Mouse (Mus musculus) liver, embryonic 12.5 days (tissue): ENCODE data around the gene Pcbp1. TPM values are rescaled to one million over a fixed set of nuclear protein-coding genes. Genes with fewer than 3 reads are reported as not detected.
"Not testable (repeated sequence)": the region's sequence is repeated elsewhere in the genome, so short reads cannot be mapped to it uniquely, and the experiment has no call there.

ENCODE experiments used
- ATAC-seq: fragments of 200-750 bp; cut with Nextera tagmentation; 2 replicates; pipeline ENCODE4 v1.8.0; 2017; ENCODE audit warnings: moderate number of reproducible peaks, mild to moderate bottlenecking, moderate library complexity
- H3K27ac ChIP-seq: fragments of 300-500 bp; sonication (generic); 2 replicates; pipeline ENCODE4 v1.5.1; 2016; ENCODE audit warnings: mild to moderate bottlenecking
- H3K27me3 ChIP-seq: fragments of 300-500 bp; sonication (generic); replicated peaks from 2 replicates; pipeline ENCODE4 v1.6.1; 2016; ENCODE audit warnings: mild to moderate bottlenecking, moderate library complexity
- H3K36me3 ChIP-seq: fragments of 300-500 bp; sonication (generic); 2 replicates; pipeline ENCODE4 v1.6.1; 2016; ENCODE audit warnings: mild to moderate bottlenecking, moderate library complexity
- H3K4me1 ChIP-seq: fragments of 300-500 bp; sonication (generic); 2 replicates; pipeline ENCODE4 v1.6.1; 2016
- H3K4me2 ChIP-seq: fragments of 300-500 bp; sonication (generic); 2 replicates; pipeline ENCODE4 v1.6.1; 2016; ENCODE audit warnings: mild to moderate bottlenecking, moderate library complexity
- H3K4me3 ChIP-seq: fragments of 300-500 bp; sonication (generic); 2 replicates; pipeline ENCODE4 v1.5.1; 2016; ENCODE audit warnings: mild to moderate bottlenecking, moderate library complexity
- H3K9ac ChIP-seq: fragments of 300-500 bp; sonication (generic); 2 replicates; pipeline ENCODE4 v1.6.1; 2016; ENCODE audit warnings: mild to moderate bottlenecking, moderate library complexity
- H3K9me3 ChIP-seq: fragments of 300-500 bp; sonication (generic); replicated peaks from 2 replicates; pipeline ENCODE4 v1.6.1; 2016; ENCODE audit warnings: mild to moderate bottlenecking, moderate library complexity
- WGBS: fragments of 180-500 bp; shearing (Covaris S2); methylation state at CpG from one replicate; pipeline ENCODE4 v1.1.7; 2016; ENCODE audit not compliant: insufficient replicate concordance; 5-methylcytosine and 5-hydroxymethylcytosine counted together
- polyA plus RNA-seq: library from polyadenylated mRNA; unstranded; fragments of >200 nt; fragmentation: Nextera tagmentation; extraction: Ambion mirVana; gene quantifications from 2 replicates; pipeline ENCODE4 v1.2.1, GENCODE M21; 2016

Gene Pcbp1
- polyA plus RNA-seq, 1 experiment from 2014 or later, result 465 TPM

DNA sequence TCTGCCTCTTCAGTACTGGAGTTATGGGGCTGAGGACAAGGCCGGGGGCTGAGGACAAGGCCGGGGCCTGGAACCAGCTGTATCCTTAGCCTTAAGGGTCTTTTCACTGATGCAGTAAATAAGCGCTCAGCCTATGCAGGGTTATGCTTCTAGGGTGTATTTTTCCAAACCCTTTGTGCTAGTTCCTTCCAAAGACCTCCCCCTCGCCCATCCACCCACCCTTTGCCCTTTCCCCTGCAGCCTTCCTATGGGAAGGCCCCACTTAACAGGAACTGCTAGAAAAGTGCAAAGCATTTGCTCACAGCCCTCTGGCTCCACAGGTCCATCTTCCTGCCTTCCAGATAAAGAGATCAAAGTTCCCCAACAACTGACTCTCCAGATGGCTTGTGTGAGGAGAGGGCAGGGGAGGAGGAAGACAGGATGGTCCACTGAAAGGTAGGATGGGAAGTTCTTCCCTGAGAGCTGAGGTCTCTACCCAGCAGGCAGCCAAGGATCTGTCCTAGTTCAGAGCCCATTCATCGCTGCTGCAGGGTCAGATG, 26.5 kb downstream of the Pcbp1 start:
- Histone ChIP-seq H3K27ac (peak overlapping the region; percentile 16; the same call in 1 of the 2 replicates), H3K4me2 (no peak overlapping the region)
- ATAC-seq, result no peak

DNA sequence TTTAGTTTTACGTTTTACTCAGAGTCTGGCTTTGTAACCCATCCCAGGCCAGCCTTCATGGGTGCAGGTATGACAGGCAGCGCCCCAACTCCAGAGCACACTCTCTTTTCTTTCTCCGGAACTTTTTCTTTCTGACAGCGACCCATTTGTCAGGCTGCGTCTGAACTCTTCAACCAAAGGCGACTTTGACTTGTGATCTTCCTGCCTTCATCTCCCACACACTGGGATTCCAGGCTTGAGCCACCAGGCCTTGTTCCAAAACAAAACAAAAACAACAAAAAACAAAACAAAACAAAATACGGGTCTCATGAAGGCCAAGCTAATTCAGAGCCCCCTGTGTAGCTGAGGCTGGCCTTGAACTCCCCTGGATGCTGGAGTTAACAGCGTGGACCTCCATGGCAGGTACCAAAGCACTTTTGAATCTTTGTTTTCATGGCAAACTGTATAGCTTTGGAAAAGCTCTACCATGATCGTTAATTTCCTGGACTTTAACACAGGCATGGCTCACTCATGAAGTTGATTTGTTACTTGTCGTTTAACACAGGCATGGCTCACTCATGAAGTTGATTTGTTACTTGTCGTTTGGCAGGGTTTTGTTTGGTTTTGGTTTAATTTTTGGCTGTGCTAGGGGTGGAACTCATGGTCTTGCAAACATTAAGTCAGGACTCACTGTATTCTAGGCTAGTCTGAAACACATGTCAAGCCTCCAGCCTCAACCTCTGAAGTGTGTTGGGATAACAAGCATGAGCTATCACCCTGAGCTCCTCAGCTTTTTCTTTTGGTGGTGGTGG, 28.0 kb downstream of the Pcbp1 start:
- Histone ChIP-seq H3K4me1 (peaks cover 56% of the 10 kb centered on the region), H3K4me2 (peak overlapping the region; percentile 55), H3K4me3 (0 out of 2 replicates have a peak overlapping the region, but pooled peaks have one; percentile 33), H3K27me3 (no peaks in the 10 kb centered on the region), H3K36me3 (no peaks in the 10 kb centered on the region), H3K27ac (peak overlapping the region; percentile 61; the same call in 1 of the 2 replicates), H3K9me3 (no peaks in the 10 kb centered on the region), H3K9ac (peak overlapping the region; percentile 61; the same call in 1 of the 2 replicates)
- no peak for ATAC-seq
- WGBS, result 58% methylated on average over 11 of the region's 11 CpGs

More for the DNA sequence above, 26.5 kb downstream of the Pcbp1 start:
- Histone ChIP-seq H3K4me3 (no peak overlapping the region), H3K27me3 (no peaks in the 10 kb centered on the region), H3K4me1 (peaks cover 44% of the 10 kb centered on the region), H3K9me3 (no peaks in the 10 kb centered on the region), H3K36me3 (no peaks in the 10 kb centered on the region), H3K9ac (no peak overlapping the region)
- 58% methylated on average over 5 of the region's 5 CpGs for WGBS

DNA sequence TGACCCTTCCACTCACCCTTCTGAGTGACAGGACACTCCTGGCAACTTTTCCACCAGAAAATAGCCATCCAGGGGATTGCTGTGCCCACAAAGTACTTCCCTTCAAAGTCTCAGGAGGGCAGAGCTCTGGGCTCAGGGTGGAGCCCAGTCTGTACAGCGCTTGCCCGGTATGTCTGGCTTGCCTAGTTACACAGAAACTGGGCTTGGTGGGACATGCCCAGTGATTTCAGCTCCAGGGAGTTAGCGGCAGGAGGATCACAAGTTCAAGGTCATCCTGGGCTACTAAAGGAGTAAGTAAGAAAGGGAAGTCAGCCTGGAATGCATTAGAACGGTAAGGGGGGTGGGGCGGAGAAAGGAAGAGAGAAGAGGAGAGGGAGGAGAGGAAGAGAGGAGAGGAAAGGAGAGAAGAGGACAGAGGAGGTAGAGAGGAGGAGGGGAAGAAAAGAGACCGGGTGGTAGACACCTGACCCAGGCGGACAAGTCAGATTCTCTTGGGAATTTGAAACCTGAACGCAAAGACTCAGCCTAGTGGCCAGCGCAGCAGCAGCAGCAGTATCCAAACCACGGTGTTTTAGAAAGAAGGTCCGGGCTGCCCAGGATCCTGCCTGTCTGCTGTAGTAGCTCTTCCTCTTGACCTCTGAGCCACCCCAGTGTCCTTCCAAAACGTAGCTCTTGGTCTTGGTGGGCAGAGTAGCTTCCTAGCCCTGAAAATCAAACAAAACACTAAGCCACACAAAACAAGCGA, 28.9 kb downstream of the Pcbp1 start:
- Histone ChIP-seq H3K4me2 (peak overlapping the region; percentile 55), H3K27ac (peak overlapping the region; percentile 61), H3K9ac (peak overlapping the region; percentile 61), H3K9me3 (no peaks in the 10 kb centered on the region), H3K4me1 (peaks cover 57% of the 10 kb centered on the region), H3K27me3 (no peaks in the 10 kb centered on the region), H3K36me3 (no peaks in the 10 kb centered on the region), H3K4me3 (peak overlapping the region; percentile 33)
- WGBS, result 18% methylated on average over 13 of the region's 13 CpGs
- 0 out of 2 replicates have a peak, but pooled peaks have one; percentile 47 for ATAC-seq

DNA sequence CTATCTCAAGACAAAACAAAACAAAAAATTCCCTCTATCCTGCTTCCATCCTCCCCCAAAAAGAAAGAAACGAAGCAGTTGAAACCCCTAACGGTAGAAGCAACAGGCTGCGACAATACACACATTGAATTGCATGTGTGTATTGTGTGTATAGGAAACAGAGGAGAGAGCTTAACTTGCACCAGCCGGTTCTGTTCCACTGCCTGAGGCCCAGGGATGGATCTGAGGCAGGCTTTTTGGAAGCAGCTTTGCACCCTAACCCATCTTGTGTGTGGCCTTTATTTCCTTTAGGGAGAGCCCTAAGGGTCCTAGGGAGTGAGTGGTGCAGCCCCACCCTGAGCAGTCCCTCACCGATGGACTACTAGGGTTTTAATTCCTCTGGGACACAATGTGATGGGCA, 29.5 kb downstream of the Pcbp1 start:
- no peaks in the 10 kb centered on the region for H3K27me3 ChIP-seq
- H3K4me1 ChIP-seq, result peaks cover 57% of the 10 kb centered on the region
- no peaks in the 10 kb centered on the region for H3K9me3 ChIP-seq
- WGBS, result 66% methylated on average over 5 of the region's 5 CpGs
- peak overlapping the region; percentile 61; the same call in 1 of the 2 replicates for H3K9ac ChIP-seq
- no peaks in the 10 kb centered on the region for H3K36me3 ChIP-seq
- H3K4me3 ChIP-seq, result peak overlapping the region; percentile 33
- H3K27ac ChIP-seq, result peak overlapping the region; percentile 61
- no peak for ATAC-seq
- peak overlapping the region; percentile 55 for H3K4me2 ChIP-seq

DNA sequence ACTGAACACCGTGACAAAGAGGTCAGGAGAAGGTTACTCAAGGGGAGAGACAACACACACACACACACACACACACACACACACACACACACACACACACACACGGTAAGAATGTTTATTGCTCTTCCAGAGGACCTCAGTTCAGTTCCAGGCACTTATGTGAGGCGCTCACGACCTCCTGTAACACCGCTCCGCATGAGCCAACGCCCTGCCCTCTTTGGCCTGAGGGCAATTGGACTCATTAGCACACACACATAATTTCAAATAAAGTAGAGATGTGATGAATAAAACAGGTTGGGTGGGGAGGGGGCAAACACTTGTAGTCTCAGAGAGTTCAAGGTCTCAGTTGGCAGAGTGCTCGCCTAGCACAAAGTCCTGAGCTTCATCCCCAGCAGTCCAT, 30.0 kb downstream of the Pcbp1 start:
- Histone ChIP-seq H3K4me1 (peaks cover 57% of the 10 kb centered on the region), H3K27me3 (no peaks in the 10 kb centered on the region), H3K4me3 (no peak overlapping the region), H3K27ac (peak overlapping the region; percentile 61), H3K9me3 (no peaks in the 10 kb centered on the region), H3K36me3 (no peaks in the 10 kb centered on the region), H3K9ac (no peak overlapping the region), H3K4me2 (peak overlapping the region; percentile 55)
- ATAC-seq, result no peak
- WGBS, result 83% methylated on average over 8 of the region's 8 CpGs

DNA sequence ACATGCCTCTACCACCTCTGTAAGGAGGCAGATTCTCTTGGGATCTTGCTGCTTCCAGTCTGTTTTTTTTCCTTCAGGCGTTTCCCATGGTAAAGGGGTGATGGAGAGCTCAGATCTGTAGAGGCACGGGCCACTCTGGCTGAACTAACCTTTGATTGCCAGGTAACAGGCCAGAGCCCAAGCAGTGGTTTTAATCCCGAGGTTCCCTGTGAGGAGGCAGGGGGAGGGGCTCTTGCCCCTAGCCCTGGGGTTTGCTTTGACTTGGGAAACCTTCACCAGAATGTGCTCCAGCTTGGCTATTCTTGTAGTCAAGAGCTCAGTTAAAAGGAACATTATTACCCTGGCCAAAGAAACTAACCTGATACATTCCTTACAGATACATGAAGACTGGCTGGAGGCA, 30.5 kb downstream of the Pcbp1 start:
- Histone ChIP-seq H3K36me3 (no peaks in the 10 kb centered on the region), H3K4me2 (no peak overlapping the region; the same call in 1 of the 2 replicates), H3K9ac (no peak overlapping the region), H3K27me3 (no peaks in the 10 kb centered on the region), H3K27ac (no peak overlapping the region), H3K4me3 (no peak overlapping the region), H3K9me3 (no peaks in the 10 kb centered on the region), H3K4me1 (peaks cover 57% of the 10 kb centered on the region)
- WGBS, result 61% methylated on average over 3 of the region's 3 CpGs
- no peak for ATAC-seq

DNA sequence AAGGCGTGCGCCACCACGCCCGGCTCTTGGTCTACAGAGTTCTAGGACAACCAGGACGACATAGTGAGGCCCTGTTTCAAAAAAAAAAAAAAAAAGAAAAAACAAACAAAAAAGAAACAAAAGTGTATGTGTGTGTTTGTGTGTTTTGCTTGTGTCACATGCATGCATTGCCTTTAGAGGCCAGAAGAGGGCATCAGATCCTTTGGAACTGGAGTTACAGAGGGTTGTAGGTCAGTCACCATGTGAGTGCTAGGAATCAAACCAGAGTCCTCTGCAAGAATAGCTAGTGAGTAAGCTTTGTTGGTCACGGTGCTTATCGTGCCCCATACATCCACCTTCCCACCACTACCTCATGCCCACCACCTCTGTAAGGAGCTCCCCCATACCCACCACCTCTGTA, 31.4 kb downstream of the Pcbp1 start:
- ATAC-seq, result no peak
- Histone ChIP-seq H3K4me2 (no peak overlapping the region), H3K27ac (no peak overlapping the region), H3K9ac (no peak overlapping the region), H3K9me3 (no peaks in the 10 kb centered on the region), H3K36me3 (no peaks in the 10 kb centered on the region), H3K4me1 (peaks cover 51% of the 10 kb centered on the region), H3K27me3 (no peaks in the 10 kb centered on the region), H3K4me3 (no peak overlapping the region)
- WGBS, result 83% methylated on average over 7 of the region's 7 CpGs

DNA sequence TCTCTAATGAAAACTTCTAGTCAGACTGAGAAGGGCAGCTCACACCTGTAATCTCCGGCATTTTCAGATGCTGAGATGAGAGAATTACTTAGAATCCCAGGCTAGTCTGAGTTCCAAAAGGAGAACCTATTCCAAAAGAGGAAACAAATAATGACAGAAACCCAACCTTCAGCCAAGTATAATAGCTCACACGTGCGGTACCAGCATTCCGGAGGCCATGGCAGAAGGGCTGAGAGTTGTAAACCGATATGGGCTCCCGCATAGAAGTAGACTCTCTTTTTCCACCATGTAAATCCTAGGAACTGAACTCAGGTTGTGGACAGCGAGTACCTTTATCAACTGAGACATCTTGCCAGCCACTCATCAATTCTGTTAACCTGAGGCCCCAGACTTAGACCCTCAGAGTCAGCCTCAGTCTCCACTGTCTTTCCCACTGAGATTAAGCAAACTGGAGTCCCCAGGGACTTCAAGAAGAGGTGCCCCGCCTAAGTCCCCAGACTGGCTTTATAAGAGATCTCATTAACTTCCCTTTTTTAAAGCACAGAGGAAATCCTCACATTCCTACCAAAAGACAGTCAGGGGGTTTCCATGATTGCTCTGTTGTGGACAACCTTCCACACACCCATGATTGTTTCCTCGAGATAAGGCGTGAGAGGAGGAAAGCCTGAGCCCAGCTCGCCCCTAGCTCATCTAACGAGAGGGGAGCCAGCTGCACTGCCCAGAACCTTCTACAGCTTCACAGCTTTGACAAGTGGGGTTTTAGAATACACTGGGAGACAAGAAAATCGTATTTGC, 32.5 kb downstream of the Pcbp1 start:
- Histone ChIP-seq H3K9ac (no peak overlapping the region), H3K4me1 (peaks cover 42% of the 10 kb centered on the region), H3K27me3 (no peaks in the 10 kb centered on the region), H3K27ac (peak overlapping the region; percentile 30; the same call in 1 of the 2 replicates), H3K4me2 (peak overlapping the region; percentile 24; the same call in 1 of the 2 replicates), H3K4me3 (no peak overlapping the region), H3K9me3 (no peaks in the 10 kb centered on the region), H3K36me3 (no peaks in the 10 kb centered on the region)
- ATAC-seq, result no peak
- 25% methylated on average over 13 of the region's 13 CpGs for WGBS

DNA sequence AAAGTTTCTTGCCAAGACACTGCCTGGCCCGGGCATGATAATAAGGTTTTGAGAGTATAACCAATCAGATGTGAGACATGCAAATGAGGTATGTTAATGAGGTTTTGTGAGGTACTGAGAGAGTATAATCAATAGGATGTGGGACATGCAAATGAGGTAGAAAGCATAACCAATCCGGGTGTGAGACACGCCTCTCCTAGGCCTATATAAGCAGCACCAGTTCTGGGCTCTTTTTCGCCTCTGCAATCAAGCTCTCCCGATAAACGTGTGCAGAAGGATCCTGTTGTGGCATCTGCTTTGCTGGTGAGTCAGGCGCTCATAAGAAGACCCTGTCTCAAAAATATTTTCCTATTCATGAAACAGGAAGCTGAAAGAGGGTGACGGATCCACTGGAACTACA, 35.7 kb downstream of the Pcbp1 start:
- not testable (repeated sequence) for H3K9ac ChIP-seq, H3K4me2 ChIP-seq, H3K27ac ChIP-seq, H3K4me3 ChIP-seq, H3K36me3 ChIP-seq, ATAC-seq, H3K27me3 ChIP-seq, H3K9me3 ChIP-seq
- WGBS, result 84% methylated on average over 8 of the region's 8 CpGs
- H3K4me1 ChIP-seq, result peaks cover 38% of the 10 kb centered on the region

DNA sequence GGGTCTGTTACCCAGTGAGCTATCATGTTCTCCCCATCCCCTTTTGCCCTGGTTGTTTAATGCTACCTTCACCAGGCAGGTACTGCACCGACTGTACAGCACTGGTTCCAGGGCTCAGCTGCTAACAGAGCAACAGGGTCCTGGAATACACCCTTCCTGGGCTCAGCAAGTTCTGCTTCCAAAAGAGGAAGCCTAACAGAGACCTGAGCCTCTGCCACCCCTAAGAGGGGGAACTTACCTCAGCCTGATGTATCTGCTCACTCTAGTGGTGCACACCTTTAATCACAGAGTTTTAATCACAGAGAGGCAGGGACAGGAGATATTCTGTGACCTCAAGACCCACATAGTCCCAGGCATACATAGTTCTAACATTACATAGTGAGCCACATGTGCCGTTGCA, 36.2 kb downstream of the Pcbp1 start:
- Histone ChIP-seq H3K4me2 (no peak overlapping the region), H3K4me1 (peaks cover 34% of the 10 kb centered on the region), H3K27me3 (no peaks in the 10 kb centered on the region), H3K27ac (no peak overlapping the region), H3K9ac (no peak overlapping the region), H3K9me3 (no peaks in the 10 kb centered on the region), H3K36me3 (no peaks in the 10 kb centered on the region), H3K4me3 (no peak overlapping the region)
- WGBS, result 81% methylated on average over 2 of the region's 2 CpGs
- ATAC-seq, result no peak

DNA sequence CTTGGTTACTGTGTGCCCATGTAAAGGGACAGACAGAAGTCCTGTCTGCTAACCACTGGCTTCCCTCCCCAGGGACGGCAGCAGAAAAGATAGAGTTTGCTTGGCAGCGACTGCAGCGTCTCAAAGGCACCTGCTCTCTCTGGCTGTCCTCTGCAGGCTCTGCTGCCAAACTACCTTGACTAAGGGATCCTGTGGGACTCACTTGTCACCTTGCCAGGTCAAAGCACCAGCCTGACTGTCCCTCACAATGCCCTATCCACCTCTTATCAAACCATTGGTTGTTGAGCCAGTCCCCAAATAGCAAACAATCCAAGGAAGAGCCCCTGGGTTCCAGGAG, 38.0 kb downstream of the Pcbp1 start:
- Histone ChIP-seq H3K9me3 (no peaks in the 10 kb centered on the region), H3K27ac (peak overlapping the region; percentile 87), H3K27me3 (no peaks in the 10 kb centered on the region), H3K4me2 (peak overlapping the region; percentile 64), H3K4me1 (peaks cover 22% of the 10 kb centered on the region), H3K36me3 (no peaks in the 10 kb centered on the region), H3K4me3 (no peak overlapping the region), H3K9ac (peak overlapping the region; percentile 62)
- 45% methylated on average over 3 of the region's 3 CpGs for WGBS
- no peak for ATAC-seq
